Mouse (Mus musculus): ENCODE measurements around the gene Evi2a.

Gene Evi2a

DNA sequence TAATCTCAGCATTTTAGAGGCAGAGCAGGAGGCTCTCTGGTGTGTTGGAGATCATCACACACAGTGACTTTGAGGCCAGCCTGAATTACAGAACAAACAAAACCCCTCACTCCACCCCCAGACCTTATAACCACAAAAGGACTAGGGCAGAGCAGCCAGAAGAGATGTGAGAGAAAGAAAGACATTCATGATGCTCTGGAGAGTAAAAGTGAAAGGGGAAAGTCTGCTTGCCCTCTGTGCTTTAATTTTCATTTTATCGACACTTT lies 6.2 kb downstream of the Evi2a start:
- DNase-seq (ENCODE audit: low spot score), result no peak

DNA sequence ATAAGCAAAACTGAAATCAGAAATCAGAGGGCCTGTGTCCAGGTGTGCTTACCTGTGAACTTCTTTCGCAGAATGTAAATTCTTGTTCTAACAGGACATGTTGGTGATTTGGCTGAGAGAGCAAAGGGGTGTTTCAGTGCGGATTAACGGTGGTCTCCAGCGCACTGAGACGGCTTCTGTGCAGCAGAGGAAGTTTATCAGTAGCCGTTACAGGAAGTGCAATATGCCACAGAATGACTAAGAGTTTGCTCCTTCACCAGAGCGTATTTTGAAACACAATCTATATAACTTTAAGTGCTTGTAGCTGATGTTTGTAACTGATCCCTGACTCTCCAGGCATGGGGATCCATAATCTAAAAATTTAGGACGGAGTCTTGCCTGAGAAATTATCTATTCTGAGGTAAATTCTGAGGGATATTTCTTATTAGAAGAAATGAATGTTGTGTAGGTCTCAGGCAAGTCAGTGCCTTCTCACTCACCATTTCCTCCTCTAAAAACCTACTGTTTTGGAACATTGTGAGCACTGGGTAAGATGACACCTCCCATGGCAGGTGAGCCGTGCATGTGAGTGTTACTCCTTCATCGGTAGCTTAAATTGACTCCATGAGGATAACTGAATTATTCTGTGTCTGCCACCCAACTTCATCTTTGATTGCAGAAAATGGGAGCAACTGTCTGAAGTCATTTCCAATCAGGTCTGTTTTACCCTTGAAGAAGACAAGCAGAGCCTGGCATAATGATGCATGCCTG lies 6.7 kb downstream of the Evi2a start, which contains the start of gene Evi2b:
Gene Evi2b (minus strand): TSS at position 203 of the 750 bp plus-strand sequence.
- no peak for DNase-seq (ENCODE audit: low spot score)

DNA sequence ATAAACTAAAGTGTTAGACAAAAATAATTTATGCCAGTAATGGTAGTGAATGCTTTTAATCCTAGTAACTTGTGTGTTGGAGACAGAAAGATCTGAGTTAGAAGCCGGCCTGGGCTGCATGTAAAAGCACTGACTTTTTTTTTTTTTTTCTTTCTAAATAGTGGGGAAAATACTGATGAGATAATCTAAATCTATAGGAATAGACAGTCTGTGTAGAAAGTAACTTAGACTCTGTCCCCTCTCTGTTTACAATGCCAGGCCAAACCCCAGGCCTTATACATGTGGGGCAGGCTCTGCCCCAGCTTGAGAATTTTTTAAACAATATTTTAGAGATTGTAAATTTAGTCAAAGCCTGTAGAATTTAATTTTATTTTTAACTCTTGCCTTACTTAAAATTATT lies 7.5 kb downstream of the Evi2a start:
- DNase-seq (ENCODE audit: low spot score), result no peak

DNA sequence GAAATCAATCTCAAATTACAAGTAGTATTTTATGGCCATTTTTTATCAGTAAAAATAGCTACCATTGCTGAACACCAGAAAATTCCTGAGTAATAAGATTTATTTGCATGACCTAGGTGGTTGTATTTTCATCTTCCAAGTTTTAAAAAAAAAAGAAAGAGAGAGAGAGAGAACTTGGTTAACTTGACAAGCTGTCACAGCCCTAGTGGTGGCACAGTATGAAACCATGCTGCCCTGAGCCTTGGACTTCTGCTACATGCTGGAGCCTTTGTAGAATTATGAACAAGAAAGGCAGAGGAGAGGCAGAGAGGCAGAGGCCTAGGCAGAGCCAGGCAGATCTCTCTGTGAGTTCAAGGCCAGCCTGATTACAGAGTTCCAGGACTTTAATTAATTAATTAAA lies 8.5 kb downstream of the Evi2a start:
- DNase-seq (ENCODE audit: low spot score), result no peak

DNA sequence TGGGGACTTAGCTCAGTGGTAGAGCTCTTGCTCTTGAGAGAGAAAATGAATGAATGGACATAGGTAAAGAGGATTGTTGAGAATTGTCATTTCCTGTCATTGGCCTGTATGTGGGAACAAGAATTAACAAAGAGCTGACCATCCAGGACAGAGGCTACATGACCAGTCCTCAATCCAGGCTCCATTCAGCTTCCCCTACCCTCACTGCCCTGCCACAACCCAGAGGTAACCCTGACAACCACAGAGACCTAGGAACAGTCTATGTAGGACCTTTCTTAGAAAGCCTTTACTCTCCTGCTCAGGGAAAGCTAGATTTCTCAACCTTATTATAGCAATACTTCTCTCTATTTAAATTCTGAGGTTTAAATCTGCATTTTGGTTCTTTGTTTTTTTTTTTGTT lies 9.6 kb downstream of the Evi2a start:
- no peak for DNase-seq (ENCODE audit: low spot score)

DNA sequence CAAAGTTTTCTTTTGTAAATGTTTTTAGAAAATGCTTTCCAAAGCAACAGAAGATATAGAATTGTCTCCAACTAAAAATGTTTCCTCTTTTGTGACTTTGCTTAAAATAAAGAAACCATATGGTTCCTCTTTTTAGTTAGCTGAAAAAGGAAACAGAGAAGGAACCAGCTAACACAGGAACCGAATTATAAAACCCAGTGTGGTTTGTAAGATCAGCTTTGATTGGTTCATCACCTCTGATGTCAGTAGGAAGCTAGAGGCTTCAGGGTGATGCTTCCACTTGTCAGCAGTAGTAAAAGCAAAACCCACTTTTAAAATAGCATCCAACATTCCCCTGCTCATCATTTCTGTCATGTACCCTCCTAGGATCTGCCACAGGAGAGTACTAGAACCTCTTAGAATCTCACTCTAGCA lies 10.5 kb downstream of the Evi2a start:
- DNase-seq (ENCODE audit: low spot score), result no peak

DNA sequence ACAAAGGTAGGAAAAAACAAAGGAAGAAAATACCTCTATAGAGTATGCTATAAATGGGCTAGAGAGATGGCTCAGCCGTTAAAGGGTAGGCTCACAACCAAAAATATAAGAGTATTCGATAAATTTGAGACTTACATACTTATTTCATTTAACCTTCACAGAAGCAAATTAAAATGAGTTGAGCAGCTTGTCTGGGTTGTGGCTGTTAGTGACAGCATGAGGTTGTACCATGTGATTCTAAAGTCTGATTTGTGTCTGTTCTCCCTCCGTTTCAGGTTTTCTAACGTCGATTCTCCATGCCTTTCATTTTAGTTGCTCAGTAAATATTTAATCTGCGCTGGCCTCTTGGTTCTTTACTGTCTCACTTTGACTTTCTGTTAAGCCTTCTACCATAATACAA lies 11.1 kb downstream of the Evi2a start:
- DNase-seq (ENCODE audit: low spot score), result no peak

DNA sequence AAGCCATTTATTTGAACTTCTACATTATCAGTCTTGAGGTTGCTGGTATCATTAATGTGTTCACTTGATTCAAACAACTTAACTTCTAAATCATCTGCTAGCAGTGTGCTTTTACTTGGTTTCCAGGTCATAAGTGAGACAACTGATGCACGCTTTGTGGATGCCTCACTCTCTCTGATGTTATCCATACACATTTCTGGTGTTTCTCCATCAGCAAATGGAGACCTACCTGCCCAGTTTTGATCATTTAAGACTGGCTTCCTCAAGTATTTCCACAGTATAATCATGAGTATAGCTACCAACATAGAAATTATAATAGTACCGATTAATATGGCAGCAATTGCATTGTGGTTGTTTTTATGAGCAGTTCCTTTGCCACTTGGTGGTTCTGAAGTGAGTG lies 14.6 kb downstream of the Evi2a start:
- no peak for DNase-seq (ENCODE audit: low spot score)

DNA sequence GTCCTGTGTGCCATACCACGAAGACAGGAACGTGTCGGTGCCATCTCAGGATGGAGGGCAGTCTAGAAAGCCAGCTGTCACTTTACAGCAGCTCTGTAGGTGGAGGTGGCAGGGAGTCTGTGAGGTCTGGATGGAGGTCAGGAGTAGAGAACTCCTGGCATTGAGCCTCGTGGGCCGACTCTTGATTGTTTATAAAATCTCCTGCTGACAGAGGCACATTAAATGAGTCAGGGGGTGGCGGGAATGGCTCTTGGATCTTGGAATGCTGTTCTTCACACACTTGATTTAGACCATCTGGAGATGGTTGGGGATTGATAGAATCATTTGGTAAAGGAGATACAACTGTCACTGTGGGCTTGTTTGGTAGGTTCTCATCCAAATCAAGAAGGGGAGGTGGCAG lies 15.1 kb downstream of the Evi2a start:
- no peak for DNase-seq (ENCODE audit: low spot score)

DNA sequence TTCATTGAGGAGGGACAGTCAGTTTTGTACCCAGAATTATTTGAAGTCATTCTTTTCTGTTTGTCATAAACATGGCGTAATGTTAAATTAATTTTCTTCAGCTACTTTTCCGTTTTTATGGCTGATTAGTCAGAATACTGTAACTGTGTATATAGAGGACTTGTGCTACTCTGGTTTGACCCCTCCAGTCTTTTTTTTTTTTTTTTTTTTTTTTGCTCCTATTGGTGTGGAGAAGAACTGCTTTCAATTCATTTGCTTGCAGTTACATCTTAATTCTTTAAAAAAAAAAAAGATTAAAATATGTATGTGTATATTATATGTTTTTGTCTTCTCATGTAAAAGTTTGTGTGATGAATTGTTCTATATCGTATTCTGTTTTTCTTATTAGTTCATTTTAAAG lies 18.4 kb downstream of the Evi2a start:
- DNase-seq (ENCODE audit: low spot score), result no peak

DNA sequence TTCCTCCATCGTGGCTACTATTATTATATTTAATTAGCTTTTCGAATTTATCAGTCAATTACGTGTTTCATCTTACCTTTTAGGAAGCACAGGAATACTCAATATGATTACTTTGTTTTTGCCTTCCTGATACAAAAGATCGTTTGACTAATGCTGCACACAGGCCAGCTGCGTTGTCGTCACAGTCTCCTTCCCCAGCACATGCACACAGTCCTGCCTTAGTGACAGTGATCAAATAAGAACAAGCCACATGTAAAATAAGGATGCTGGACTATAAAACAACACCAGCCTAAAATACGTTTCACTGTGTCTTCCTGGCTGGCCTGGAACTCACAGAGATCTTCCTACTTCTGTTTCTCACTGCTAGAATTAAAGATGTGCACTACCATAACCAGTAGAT lies 25.9 kb downstream of the Evi2a start:
- no peak for DNase-seq (ENCODE audit: low spot score)

DNA sequence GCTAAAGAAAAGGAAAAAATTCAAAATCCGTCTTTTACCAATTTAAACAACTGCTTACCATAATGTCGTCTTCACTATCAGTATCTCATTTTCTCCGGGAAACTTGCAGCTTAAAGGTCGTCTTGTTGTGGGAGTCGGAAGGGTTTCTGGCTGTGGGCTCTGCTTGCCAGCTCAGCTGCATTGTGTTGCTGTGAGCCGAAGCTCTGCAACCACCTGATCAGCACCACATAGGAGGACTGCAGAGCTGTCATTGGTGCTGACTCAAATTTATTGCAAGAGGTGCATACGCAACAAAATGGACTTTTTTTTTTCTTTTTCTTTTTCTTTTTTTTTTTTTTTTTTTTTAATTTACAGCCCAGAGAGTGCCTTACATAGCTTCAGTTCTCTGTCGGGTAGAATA lies 26.6 kb downstream of the Evi2a start, which contains the start of gene Omg:
Gene Omg (minus strand): TSS at position 240 of the 400 bp plus-strand sequence.
- DNase-seq (ENCODE audit: low spot score), result no peak

DNA sequence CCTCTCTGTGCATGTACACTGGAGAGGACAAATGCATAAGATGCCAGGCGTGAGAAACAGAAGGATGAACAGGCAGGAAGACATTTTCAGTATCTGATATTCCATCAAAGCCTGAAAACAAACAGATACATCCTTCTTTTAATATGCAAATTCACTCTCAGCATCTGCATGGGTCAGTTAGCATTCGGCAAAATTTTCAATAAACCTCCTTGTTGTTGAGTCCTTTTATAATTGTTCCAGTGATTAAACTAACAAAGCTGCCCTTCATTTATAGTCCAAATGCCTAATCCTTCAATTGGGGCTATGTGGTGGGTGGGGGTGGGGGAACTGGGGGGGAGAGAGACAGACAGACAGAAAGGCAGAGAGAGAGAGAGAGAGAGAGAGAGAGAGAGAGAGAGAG lies 27.5 kb downstream of the Evi2a start:
- DNase-seq (ENCODE audit: low spot score), result no peak

DNA sequence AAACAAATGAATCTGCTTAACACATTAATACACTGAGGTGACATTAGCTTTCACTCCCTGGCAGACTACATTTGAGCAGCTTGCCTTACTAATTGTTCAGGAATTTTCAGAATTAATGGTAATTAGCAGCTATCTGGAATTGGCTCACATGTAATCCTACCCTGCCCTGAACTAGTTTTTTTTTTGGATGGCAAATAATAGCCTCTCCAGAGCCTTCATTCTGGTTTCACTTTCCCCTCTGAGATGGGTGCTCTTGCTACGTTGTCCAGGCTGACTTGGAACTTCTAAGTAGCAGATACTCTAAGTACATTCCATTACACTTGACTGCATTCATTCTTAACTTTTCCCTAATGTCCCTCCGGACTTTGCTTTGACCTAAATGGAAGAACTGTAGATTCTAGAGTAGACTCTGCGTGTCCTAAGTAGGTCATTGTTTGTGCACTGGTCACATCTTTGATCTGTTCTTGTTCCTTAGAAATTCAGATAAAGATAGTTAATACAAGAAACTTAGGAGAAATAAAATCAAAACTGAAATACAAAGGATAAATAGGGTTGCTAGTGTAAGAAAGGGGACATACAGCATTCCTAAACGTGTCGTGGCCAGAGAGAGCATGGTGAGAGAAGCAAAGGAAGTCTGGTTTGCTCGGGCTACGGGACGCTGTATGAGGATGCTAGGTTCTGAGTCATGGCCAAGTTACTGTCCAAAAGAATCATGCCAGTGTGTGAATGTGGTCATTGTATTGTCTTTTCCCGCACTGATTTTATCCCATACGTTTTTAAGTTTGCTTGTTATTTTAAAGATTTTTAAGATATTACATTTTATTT lies 35.2 kb downstream of the Evi2a start:
- no peak for DNase-seq (ENCODE audit: low spot score)

DNA sequence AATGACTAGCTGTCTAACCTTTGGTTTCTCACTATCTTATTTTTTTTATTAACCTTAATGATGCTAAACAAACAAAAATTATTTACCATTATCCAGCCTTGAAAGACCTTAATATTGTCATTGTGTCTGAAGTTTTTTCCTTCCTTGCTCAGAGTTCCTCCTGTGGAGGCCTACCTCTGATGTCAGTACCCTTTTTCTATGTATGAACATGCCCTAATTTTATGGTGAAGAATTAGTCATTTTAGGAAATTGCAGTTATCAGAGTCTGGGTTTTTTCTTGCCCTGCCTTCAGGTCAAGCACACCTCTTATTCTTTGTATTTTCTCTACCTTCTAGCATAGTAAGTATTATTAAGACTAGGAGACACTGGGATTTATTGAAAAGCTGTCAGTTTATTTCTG lies 45.7 kb downstream of the Evi2a start:
- no peak for DNase-seq (ENCODE audit: low spot score)

DNA sequence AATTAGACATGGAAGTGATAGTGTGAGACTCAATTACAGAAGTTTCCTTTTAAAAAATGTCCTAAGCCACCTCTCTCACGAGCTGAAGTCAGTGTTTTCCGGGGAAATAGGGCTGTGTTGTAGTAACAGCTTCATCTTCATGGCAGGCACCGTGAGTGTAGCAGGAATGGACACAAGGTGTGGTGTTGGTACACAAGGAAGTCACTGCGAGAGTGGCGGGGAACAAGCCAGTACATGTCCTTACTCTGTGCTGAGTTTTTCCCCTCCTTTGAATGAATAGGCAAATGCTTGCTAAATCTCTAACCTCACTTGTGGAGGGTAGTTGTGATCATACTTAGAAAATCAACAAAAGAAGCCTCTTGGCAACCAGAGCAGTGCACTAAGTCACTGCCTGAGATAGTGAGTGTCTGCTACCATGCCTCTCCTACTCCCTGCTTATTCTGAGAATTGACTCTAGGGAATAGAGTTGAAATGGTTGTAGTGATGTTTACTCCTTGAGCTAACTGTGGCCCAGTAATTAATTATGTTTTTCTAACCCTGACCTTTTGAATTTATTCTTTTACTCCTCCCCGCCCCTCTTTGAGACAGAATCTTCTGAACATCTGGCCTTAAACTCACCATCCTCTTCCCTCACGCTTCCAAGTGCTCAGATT lies 46.4 kb downstream of the Evi2a start:
- DNase-seq (ENCODE audit: low spot score), result no peak

DNA sequence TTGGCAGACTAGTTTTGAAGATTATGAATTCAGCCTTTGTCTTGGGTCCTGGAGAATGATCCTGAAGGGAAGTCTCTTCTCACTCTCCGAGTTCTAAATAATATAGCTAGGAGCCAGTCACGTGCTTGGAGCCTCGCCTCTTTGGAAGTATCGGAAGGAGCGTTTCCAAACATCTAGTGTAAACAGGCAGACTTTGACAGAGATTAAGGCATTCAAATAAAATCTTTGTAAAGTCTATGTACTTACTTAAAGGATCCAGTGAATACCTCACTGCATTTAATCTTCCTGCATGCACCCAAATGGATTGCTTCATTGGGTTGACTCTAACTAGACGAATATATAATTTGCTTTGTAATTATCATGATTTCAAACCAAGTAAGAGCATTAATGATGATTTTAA lies 47.0 kb downstream of the Evi2a start:
- no peak for DNase-seq (ENCODE audit: low spot score)

Data from testis, postnatal 10 days (tissue).